Mouse (Mus musculus) E14TG2a.4 (cell line): Measurements from ENCODE around the gene Igsf3.

ENCODE experiments used
- CTCF ChIP-seq: conservative IDR thresholded peaks from 2 replicates; pipeline ENCODE4 v1.5.1; 2014; ENCODE audit warnings: low read length
- NANOG ChIP-seq: IDR thresholded peaks from 2 replicates; pipeline ENCODE4 v1.6.1; 2014; ENCODE audit warnings: borderline replicate concordance, low read length, mixed read lengths

- TF ChIP-seq CTCF, result no peak
- no peak for TF ChIP-seq NANOG
Measured at GRCm38 (mm10) chr3:101436469-101436868, 59.6 kb downstream of the Igsf3 start.
